Mouse (Mus musculus) testis, adult 2 months (tissue): Measurements from ENCODE around the gene Nploc4. TPM values are rescaled to one million over a fixed set of nuclear protein-coding genes. Genes with fewer than 3 reads are reported as not detected.

ENCODE experiments used
- H3K27ac ChIP-seq: fragments of 200-500 bp; 2 replicates; pipeline ENCODE4 v1.5.1; 2012; ENCODE audit warnings: low read depth, low read length; ENCODE audit not compliant: control insufficient read depth, insufficient read depth
- H3K27me3 ChIP-seq: fragments of 200-500 bp; 2 replicates; pipeline ENCODE4 v1.6.1; 2012; ENCODE audit warnings: mild to moderate bottlenecking, low read length, moderate library complexity; ENCODE audit not compliant: control insufficient read depth, insufficient read depth
- H3K36me3 ChIP-seq: fragments of 200-500 bp; 2 replicates; pipeline ENCODE4 v1.6.1; 2012; ENCODE audit warnings: mild to moderate bottlenecking, low read length; ENCODE audit not compliant: control insufficient read depth, insufficient read depth
- H3K4me1 ChIP-seq: fragments of 200-500 bp; 2 replicates; pipeline ENCODE4 v1.6.1; 2012; ENCODE audit warnings: low read length; ENCODE audit not compliant: control insufficient read depth, insufficient read depth
- H3K4me3 ChIP-seq: fragments of 200-500 bp; 2 replicates; pipeline ENCODE4 v1.5.1; 2012; ENCODE audit warnings: low read depth, mild to moderate bottlenecking, low read length, moderate library complexity, mixed read lengths; ENCODE audit not compliant: control insufficient read depth
- CTCF ChIP-seq: fragments of 200-500 bp; IDR thresholded peaks from 2 replicates; pipeline ENCODE4 v1.5.1; 2012; ENCODE audit warnings: low read depth, mild to moderate bottlenecking, inconsistent platforms, low read length, moderate library complexity; ENCODE audit not compliant: control insufficient read depth, insufficient read depth, insufficient replicate concordance
- POLR2A ChIP-seq: fragments of 200-500 bp; IDR thresholded peaks from 2 replicates; pipeline ENCODE4 v1.6.1; 2012; ENCODE audit warnings: low read depth, mild to moderate bottlenecking, inconsistent platforms, low read length, moderate library complexity; ENCODE audit not compliant: control insufficient read depth
- polyA plus RNA-seq: library from polyadenylated mRNA; depleted of rRNA; stranded (reverse); fragments of >200 nt; gene quantifications from 2 replicates; pipeline ENCODE4 v1.2.3, GENCODE M21; 2012; rRNA removed

Nploc4 gene
- polyA plus RNA-seq, 1 experiment: 75.8 TPM

- no peaks in the 10 kb centered on the region for H3K27me3 ChIP-seq
- no peaks in the 10 kb centered on the region for H3K4me1 ChIP-seq
- H3K4me3 ChIP-seq: no peak overlapping the region
- H3K27ac ChIP-seq: no peak overlapping the region
- TF ChIP-seq CTCF: no peak
- TF ChIP-seq POLR2A: no peak
- no peaks in the 10 kb centered on the region for H3K36me3 ChIP-seq
Measured at GRCm38 (mm10) chr11:120339978-120340513, 97.5 kb downstream of the Nploc4 start.

DNA sequence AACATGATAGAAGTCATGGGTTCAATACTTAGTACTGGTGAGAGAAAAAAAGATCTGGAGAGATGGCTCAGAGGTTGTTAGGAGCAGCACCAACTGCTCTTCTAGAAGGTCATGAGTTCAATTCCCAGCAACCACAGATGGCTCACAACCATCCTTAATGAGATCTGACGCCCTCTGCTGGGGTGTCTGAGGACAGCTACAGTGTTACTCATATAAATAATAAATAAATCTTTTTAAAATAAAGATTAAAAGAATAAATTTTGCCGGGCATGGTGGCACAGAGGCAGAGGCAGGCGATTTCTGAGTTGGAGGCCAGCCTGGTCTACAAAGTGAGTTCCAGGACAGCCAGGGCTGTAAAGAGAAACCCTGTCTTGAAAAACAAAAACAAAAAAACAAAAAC is 98.7 kb downstream of the Nploc4 start:
- H3K36me3 ChIP-seq: no peaks in the 10 kb centered on the region
- no peaks in the 10 kb centered on the region for H3K27me3 ChIP-seq
- no peak overlapping the region for H3K27ac ChIP-seq
- no peak overlapping the region for H3K4me3 ChIP-seq
- H3K4me1 ChIP-seq: no peaks in the 10 kb centered on the region
- TF ChIP-seq POLR2A (no peak), CTCF (no peak)

DNA sequence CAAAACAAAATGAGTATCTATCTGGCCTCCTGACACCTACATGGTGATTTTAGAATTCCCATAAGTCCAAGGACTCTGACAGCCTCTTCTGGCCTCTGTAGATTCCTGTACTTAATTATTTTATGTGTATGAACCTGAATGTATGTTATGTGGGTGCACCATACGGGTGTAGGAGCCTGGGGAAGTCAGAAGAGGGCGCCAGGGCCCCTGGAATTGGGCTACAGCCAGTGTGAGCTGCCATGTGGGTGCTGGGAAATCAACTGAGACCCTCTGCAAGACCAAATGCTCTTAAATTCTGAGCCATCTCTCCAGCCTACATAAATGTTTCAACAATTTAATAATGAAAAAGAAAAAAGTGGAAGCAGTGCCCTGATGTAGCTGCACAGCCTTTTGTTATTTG is 100.1 kb downstream of the Nploc4 start:
- no peaks in the 10 kb centered on the region for H3K4me1 ChIP-seq
- no peak for TF ChIP-seq CTCF
- TF ChIP-seq POLR2A: no peak
- H3K36me3 ChIP-seq: no peaks in the 10 kb centered on the region
- no peak overlapping the region for H3K27ac ChIP-seq
- H3K4me3 ChIP-seq: no peak overlapping the region
- no peaks in the 10 kb centered on the region for H3K27me3 ChIP-seq

- Histone ChIP-seq H3K27ac (no peak overlapping the region), H3K27me3 (no peaks in the 10 kb centered on the region), H3K4me3 (no peak overlapping the region), H3K36me3 (no peaks in the 10 kb centered on the region), H3K4me1 (no peaks in the 10 kb centered on the region)
- TF ChIP-seq POLR2A: no peak
- no peak for TF ChIP-seq CTCF
Measured at GRCm38 (mm10) chr11:120335431-120336021, 102.0 kb downstream of the Nploc4 start.

Other genes starting within 250 kb of the Nploc4 start
- gene Bahcc1, start 204.8 kb downstream of the Nploc4 start, polyA plus RNA-seq: 2.3 and 2.9 TPM in 2 replicates
- 670 and 672 TPM in 2 replicates for gene Actg1, start 89.2 kb downstream of the Nploc4 start, polyA plus RNA-seq
- 1.6 and 2.1 TPM in 2 replicates for gene Fscn2, start 76.2 kb downstream of the Nploc4 start, polyA plus RNA-seq
- 57.8 and 67.1 TPM in 2 replicates for gene Faap100, start 58.9 kb downstream of the Nploc4 start, polyA plus RNA-seq
- gene Tspan10, start 4.9 kb upstream of the Nploc4 start, polyA plus RNA-seq: 0.47 and 0.51 TPM in 2 replicates
- gene Pde6g, start 15.8 kb upstream of the Nploc4 start, polyA plus RNA-seq: 1.5 and 1.9 TPM in 2 replicates
- 6.3 and 7.1 TPM in 2 replicates for gene Oxld1, start 20.4 kb upstream of the Nploc4 start, polyA plus RNA-seq
- 5.6 and 6.9 TPM in 2 replicates for gene Ccdc137, start 20.4 kb upstream of the Nploc4 start, polyA plus RNA-seq
- gene Arl16, start 29.9 kb upstream of the Nploc4 start, polyA plus RNA-seq: 15.8 and 20.5 TPM in 2 replicates
- 84.6 and 94.8 TPM in 2 replicates for gene Mrpl12, start 46.9 kb upstream of the Nploc4 start, polyA plus RNA-seq
- 68.3 and 75.0 TPM in 2 replicates for gene Slc25a10, start 54.1 kb upstream of the Nploc4 start, polyA plus RNA-seq
- 0.07 and 0.18 TPM in 2 replicates for gene Gcgr, start 93.0 kb upstream of the Nploc4 start, polyA plus RNA-seq
- gene Mcrip1, start 112.0 kb upstream of the Nploc4 start, polyA plus RNA-seq: 196 and 204 TPM in 2 replicates
- 31.2 and 31.6 TPM in 2 replicates for gene Ppp1r27, start 113.4 kb upstream of the Nploc4 start, polyA plus RNA-seq
- gene P4hb, start 135.5 kb upstream of the Nploc4 start, polyA plus RNA-seq: 46.7 and 55.1 TPM in 2 replicates
- gene Arhgdia, start 143.9 kb upstream of the Nploc4 start, polyA plus RNA-seq: 94.7 and 101 TPM in 2 replicates
- 22.8 and 23.6 TPM in 2 replicates for gene Alyref, start 160.7 kb upstream of the Nploc4 start, polyA plus RNA-seq
- gene Anapc11, start 160.7 kb upstream of the Nploc4 start, polyA plus RNA-seq: 178 and 209 TPM in 2 replicates
- 24.6 and 26.3 TPM in 2 replicates for gene Npb, start 170.8 kb upstream of the Nploc4 start, polyA plus RNA-seq
- 106 and 116 TPM in 2 replicates for gene Pcyt2, start 180.2 kb upstream of the Nploc4 start, polyA plus RNA-seq
- 22.3 and 23.9 TPM in 2 replicates for gene Sirt7, start 187.5 kb upstream of the Nploc4 start, polyA plus RNA-seq
- 9.5 and 10.4 TPM in 2 replicates for gene Mafg, start 195.9 kb upstream of the Nploc4 start, polyA plus RNA-seq
- 0.98 and 1.5 TPM in 2 replicates for gene Pycr1, start 206.1 kb upstream of the Nploc4 start, polyA plus RNA-seq
- gene Myadml2, start 210.4 kb upstream of the Nploc4 start, polyA plus RNA-seq: 0.61 TPM in 1 of 2 replicates, not detected in the other
- gene Notum, start 223.5 kb upstream of the Nploc4 start, polyA plus RNA-seq: 0.35 and 0.36 TPM in 2 replicates
- 234 and 253 TPM in 2 replicates for gene Aspscr1, start 235.3 kb upstream of the Nploc4 start, polyA plus RNA-seq